Mouse (Mus musculus) monocyte, adult 5-6 weeks (primary cell): ENCODE data around the gene 1700013G24Rik. TPM values are rescaled to one million over a fixed set of nuclear protein-coding genes. Genes with fewer than 3 reads are reported as not detected.

Experiments used
- ATAC-seq: fragments of 153-309, 156-312 bp; replicated peaks from 2 replicates; pipeline ENCODE4 v1.8.0; 2017; ENCODE audit warnings: mild to moderate bottlenecking; ENCODE audit not compliant: low TSS enrichment, insufficient number of reproducible peaks, severe bottlenecking, poor library complexity, low FRiP score
- total RNA-seq: library from RNA; stranded (forward); fragments of 200-1000, 200-491, 200-594 nt; gene quantifications from 3 replicates; pipeline ENCODE4 v1.2.3, GENCODE M21; 2017

The 1700013G24Rik gene
- total RNA-seq, 1 experiment from 2014 or later, result not detected

DNA sequence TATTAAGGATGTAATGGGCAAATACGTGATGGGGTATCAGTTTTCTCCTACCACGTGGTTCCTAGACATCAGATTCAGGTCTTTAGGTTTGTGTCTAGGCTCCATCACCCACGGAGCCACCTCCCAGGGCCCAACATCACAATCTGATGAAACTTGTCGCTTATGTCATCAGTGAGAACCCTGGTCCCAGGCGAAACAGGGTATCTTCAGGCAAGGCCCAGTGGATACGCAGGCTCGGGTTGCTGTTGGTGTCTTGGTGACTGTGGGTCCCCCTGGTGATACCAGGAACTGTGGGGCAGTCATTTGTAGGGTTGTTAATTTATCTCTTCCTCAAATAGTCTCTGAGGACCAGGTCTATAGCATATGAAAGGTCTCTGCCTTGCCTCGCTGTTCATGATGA is 20.2 kb downstream of the 1700013G24Rik start:
- no peak for ATAC-seq

DNA sequence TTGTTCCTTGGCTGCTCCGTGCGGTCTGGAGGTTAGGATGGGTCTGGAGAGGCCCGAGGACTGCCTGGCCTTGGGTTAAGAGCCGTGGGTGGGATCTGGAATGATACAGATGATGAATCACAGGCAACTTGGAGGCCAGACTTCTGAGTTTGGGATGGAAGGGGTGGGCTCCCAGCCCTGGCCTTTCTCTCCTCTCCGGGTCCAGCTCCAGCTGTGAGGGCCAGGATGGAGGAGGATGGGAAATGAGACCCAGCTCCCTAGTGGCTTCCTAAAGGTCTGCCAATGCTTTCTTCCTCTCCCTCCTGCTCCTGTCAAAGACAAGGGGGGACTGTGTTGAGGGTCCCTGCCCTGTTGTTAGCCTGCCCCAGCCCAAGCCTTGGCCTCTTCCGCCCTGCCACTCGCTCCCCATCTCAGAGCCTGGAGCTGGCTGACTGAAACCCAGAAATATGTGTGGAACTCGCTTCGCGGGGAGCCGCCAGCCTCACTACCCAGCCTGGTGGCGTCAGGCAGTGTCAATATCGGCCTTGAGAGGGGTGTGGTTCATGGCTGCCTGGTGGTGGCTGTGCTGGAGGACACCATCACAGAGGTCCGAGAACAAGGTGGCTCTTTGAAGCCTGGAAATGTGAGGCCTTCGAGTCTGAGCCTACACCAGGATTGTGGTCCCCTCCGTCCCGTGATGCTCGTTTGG is 20.8 kb downstream of the 1700013G24Rik start:
- ATAC-seq, result no peak

DNA sequence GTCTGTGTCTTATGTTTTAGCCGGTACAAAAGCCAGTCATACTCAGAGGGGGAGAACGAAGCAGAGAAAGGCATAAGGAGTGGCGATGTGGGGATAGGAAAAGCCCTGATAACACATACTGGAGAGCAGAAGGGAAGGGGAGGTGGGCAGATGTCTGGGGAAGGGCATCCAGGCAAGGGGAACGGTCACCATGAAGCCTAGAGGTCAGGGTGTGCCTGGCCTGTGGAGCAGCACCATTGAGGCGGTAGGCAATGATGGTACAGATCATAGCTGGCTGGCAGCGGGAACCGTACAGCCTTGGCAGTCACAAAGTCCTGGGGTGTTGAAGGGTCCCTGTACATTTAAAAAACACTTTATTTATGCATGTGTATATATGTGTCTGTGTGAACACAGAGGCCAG is 21.6 kb downstream of the 1700013G24Rik start:
- no peak for ATAC-seq

DNA sequence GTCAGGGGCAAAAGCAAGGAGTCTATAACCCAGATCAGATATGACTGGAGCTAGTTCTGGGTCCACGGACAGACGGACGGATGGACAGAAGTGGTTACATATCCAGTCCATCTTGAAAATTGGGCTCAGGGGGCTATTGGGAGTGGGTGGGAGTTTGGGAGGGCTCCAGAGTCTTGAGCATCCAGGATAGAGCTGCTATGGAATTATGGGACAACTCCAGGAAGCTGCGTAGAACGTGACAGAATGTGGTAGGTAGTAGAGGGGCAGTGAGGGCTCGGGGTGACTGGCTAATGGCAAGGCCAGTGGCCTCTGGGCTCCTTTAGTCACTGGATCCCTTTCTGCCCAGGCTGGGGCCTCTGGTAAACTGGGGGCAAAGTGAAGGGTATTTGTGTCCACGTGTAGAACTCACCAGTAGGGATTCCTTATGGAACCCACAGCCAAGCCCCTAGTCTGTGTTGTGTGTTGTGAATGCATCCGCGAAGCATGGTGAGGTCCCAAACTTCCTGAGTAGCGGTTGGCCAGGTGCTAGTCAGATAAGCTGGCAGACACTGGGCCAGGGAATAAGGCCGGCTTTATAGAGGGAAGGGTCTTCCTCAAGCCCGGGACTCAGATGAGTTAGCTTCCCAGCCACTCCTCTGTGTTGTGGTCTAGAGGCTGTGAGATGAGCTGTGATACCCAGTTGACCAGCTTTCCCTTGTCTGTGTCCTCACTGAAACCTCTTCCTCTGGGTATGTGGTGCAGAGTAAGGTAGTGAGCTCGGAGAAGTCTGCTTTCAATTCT is 22.4 kb downstream of the 1700013G24Rik start:
- ATAC-seq, result no peak

DNA sequence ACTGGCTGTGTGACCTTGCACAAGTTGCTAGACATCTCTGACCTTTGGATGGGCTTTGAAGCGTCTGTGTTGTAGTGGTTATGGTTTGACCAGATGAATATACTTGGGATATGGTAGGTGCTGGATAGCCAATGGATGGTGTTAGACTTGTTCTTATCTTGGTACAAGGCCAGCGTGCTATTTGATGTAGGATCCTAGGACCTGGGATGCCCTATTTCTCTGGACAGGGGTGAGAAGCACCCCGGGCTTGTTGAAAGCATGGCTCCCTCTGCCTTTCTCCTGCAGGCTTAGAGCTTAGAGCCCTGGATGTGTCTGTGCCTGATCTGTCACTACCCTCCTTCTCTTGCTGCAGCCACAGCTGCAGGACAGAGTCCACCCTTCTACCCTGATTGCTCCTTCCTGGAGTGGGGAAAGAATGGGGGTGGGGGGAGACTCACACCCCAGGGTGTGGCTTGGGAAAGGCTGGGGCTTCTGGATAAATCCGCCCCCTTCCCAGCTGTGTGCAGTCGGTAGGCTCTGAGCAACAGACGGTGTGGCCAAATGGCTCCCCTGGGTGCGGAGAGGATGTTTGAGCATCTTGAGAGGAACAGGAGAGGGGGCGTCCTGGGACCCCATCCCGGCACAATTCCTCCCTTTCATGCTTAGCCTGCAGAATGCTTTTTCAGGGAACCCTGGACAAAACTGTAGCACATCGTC is 23.1 kb downstream of the 1700013G24Rik start:
- no peak for ATAC-seq

DNA sequence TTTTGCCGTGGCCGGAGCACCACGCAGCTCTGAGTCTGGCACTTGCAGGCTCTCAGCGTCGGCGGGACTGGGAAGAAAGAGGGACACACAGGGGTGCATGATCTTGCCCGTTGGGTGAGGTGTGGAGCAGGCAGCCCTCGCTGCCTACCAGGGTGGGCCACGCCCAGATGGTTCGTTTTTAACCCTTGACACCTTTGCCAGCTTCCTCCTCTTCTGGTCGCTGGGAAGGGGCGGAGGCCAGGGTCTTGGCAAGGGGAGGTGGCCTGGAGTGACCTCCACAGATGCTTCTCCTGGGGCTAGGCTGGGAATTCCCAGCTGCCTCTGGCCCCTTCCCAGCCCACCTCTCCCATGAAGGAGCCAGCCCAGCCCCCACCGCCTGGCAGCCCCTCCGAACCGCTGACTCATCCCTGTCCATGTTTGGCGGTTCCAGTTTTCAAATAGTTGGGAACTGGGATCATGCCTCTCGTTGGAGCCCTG is 23.7 kb downstream of the 1700013G24Rik start:
- no peak for ATAC-seq

DNA sequence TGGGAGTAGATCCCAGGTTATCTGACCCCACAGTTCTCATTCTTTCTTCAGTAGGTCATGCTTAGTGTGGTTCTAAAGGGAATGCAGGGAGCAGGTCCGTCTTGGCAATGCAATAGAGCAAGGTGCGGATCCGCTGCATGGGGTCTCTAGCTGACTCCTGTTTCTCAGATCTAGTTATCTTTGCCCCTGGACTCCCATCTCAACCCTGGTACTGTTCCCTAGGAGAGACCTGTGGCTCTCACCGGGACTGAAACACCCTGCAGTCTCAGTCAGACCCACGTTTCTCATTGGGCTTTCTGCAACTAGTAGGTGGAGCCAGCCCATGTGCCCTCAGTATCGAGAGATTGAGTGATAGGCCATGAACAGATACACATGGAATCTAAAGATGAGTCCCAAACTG is 24.5 kb downstream of the 1700013G24Rik start:
- no peak for ATAC-seq

DNA sequence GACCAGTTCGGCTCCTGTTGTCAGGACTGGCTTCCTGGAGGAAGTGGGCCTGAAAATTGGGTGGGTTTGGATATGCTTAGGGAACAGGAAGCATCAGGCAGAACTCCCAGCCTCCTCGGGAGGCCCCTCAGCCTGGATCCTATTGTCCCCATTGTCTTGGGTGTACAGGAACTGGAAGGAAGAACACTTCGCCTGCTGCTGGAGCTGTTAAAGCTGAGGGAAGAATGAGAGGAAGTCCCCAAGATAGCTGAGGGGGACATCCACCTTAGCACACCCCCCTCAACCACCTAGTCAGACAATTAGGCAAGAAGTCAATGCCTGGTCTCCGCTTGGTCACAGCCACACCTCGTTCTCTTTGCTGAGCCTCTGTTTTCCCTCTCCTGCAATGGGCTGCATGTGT is 25.2 kb downstream of the 1700013G24Rik start:
- ATAC-seq, result no peak

DNA sequence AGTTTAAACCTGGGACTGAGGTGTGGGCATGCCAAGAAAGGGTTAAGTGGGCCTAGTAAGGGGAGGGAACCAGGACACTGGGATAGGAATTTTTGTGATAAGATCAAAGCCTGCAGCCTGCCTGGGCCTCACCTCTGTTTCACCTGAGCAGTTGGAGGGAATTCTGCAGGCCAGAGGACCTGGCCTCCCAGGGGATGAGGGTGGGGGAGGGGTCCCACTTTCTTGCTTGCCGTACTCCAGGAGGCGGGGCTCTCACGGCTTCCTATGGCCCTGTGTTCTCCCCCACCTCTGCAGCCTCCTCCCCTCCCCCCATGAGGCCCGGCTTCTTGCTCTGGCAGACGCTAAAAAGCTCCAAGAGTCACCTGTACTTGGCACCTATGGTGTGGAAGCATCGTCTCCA is 26.7 kb downstream of the 1700013G24Rik start:
- no peak for ATAC-seq

DNA sequence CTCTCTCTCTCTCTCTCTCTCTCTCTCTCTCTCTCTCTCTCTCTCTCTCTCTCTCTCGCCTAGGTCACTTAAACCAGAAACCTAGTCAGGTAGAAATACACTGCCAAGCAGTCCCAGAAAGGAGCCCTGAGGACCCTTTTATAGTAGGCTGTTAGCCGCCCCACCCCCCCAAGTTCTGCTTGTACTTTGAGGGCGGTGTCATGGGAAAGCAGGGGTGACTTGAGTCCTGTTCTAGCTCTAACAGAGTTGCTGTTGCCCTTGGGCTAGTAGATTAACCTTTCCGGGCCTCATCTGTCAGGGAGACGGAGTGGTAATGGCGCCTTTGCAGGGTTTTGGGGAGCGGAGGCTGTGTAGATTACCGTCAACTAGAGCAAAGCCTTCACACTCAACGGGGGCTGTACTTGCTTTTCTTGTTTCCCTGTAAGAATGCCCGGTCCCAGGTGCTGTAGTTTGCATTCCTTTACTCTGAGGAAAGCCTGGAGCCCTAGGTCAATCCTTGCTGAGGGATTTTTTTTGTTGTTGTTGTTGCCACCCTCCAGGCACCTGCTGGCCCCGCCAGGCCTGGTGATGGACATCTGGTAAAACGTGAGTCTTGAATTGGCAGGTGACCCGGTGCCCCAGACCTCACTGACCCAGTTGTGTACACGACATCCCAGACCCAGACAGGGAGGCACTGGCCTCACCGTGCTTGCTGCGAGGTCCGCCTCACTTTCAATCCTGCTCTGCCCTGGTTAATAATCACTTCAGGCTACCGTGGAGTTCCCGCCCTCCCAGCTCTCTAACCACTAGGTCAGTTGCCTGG is 27.3 kb downstream of the 1700013G24Rik start:
- no peak for ATAC-seq

DNA sequence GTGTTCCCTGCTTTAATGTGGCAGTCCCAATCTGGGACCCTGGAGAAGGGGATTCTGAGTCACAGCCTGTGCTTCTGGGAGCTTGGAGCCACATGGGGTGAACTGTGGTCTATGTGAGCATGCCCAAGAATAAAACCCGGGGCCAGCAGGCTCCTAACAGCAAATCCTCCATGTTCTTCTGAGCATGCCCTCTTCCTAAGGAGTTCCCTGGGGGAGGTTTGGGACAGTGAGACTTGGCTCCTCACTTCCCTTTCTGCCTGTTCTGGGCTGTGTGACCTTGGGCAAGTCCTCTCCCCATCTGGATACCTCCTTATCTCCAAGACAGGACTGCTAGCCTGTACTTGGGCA is 27.9 kb downstream of the 1700013G24Rik start:
- ATAC-seq, result no peak

DNA sequence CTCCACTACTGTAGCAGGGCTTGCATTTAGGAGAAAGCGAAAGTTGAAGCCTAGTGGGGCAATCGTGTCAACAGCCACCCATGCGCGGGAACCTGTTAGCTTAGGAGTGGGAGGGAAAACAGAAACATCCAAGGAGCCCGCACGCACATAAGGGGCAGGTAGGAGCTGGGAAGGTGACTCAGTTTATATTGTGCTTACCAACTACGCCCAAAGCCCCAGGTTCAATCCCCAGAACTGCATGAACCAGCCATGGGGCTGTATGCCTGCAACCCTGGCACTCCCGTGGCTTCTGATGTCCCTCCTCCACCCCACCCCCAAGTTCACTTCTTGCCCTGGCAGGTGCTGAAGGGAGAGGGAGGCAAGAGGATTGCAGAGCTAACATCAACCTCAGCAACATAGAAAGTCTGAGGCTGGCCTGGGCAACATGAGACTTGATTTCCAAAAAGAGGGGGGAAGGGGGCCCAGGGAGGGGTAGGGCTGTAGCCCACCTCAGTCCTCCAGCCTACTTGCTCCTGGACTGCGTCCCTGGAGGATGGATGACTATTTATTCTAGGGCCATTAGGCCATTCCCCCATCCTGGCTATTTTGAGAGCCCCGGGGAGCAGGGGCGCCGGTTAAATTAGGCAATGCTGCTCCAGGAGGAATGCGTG is 28.4 kb downstream of the 1700013G24Rik start:
- ATAC-seq, result no peak

DNA sequence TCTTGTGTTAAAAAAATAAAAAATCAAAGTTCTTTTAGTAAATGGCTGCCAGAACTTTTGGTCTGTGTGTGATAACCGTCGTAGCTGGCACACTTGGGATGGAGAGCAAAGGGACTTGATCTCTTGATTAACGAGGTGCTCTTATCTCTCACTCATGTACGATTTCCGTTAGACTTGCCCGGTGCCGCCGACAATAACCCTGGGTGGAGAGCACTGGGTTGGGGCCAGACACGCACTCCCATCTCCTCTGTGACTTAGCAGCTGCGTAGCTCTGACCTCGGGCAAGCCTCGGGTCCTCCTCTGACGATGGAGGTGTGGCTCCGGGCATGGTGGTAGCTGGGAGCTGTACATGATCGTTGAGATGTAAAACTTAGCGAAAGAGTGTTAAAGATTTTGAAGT is 30.8 kb downstream of the 1700013G24Rik start:
- ATAC-seq, result no peak

DNA sequence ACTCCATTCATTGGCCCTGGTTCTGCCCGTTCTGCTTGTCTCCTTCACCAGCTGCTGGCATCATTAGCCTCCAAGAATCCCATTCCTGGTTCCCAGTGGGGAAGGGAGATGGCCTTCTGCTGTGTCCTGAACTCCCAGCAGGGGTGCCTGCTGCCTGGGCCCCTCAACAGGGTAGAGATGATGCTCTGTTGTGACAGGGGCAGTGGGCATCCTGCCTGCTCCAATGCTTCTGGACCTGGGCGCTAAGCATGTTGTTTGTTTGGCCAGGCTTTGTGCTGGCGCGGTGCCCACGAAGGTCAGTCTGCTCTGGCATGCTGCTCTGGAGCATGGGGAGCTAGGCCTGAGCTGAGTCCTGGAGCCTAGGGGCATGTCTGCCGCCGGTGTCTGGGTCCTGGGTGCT is 31.5 kb downstream of the 1700013G24Rik start:
- no peak for ATAC-seq

DNA sequence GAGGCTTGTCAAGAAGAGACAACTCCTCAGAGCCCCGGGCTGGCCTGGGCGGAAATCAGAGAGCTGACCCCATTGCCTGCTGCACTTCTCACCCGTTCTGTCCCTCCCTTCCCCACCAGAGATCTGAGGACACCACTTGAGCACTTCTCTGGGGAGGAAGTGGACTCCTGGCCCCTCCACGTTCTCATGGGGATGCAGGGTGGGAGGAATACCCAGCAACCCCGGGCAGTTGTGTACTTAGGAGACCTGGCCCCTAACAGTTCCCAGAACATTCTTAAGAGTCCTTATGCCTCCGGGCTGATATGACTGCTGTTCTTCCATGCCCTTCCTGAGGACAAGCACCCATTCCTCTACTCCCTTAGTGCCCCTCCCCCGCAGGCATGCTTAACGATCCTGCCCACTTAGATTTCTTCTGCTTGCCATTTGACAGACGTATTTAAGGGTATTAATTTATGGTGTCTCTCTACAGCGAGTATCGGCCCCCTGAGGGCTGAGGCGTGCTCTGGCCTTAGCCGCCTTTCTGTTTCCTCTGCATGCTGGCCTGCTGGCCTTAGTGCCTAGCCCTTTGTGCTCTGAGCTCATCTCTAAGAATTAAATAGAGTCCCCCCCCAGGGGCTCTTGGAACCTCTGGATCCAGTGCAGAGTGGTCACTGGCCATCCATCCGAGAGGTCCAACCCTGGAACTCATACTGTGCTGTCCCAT is 32.3 kb downstream of the 1700013G24Rik start:
- ATAC-seq, result no peak

DNA sequence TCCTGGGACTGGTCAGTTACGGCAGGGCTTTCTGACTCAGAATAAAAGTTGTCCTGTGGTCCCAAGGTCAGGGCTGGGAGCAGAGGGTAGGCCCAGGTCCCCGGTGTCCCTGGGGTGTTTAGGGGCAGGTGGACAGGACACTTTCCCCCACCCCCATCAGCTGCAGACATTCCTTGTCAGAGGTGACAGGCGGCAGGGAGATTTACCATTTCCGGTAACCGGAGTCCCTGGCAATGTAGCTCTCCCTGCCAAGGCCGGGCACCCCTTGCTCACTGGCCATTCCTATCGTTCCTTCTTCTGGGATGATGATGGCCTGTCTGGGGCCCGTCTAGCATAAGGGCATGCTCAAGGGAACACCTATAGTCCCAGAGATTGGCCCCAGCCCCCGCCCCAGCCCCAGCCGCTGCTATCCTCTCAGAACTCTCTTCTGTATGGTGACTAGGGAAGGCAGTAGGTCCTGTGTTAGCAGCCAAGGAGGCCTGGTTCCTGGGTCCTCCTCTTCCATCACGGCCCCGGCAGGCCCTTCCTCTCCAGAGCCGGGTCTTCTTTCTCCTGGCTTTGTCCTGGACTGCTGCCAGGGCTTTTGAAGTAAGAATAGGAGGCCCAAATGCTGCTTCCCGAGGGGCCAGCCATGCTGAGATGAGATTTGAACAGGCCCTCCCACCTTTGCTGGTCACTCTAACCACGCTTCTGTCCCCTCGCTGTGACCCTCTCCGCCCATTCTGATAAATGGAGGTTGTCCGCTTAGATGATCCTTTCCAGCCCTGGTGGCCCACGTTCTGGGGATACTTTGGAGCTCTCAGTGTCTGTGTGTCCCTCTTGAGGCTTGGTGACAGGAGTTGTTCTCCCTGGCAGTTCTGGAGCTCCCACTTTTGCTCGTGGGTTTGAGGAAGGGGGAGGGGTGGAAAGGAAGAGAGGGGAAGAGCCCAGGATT is 33.3 kb downstream of the 1700013G24Rik start:
- no peak for ATAC-seq
